Mouse (Mus musculus): ENCODE data around the gene Crybg3.

DNA sequence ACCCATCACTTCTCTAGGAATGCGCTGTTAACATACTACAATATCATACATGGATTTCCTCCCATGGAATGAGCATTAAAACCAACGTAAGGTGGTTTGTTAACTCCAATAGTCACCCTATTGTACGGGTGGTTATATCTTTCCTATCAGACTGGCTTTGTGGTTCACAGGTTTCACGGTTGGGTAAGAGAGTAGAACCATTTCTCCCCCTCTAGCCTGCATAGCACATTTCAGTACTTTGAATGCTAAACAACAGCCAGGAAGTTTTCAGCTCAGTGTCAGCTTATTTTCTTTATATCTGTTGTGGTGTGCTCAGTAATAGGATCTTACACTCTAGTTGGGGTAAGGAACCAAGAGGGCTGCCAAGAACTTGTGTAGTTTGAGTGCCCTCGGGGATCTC is 149.0 kb downstream of the Crybg3 start:
- no peak for TF ChIP-seq EP300 (IDR thresholded peaks at IDR 0.05; ENCODE audit: insufficient read depth, low read depth, low read length)
- no peak for TF ChIP-seq CTCF (IDR thresholded peaks at IDR 0.05; ENCODE audit: low read depth, low read length)
- no peak for TF ChIP-seq POLR2A (IDR thresholded peaks at IDR 0.05; ENCODE audit: insufficient read depth, low read length)
